Mouse (Mus musculus): ENCODE measurements around the gene Skint9. TPM values are rescaled to one million over a fixed set of nuclear protein-coding genes. Genes with fewer than 3 reads are reported as not detected.
"Not testable (repeated sequence)": the region's sequence is repeated elsewhere in the genome, so short reads cannot be mapped to it uniquely, and the experiment has no call there.

The Skint9 gene
- not detected for total RNA-seq (2022)

DNA sequence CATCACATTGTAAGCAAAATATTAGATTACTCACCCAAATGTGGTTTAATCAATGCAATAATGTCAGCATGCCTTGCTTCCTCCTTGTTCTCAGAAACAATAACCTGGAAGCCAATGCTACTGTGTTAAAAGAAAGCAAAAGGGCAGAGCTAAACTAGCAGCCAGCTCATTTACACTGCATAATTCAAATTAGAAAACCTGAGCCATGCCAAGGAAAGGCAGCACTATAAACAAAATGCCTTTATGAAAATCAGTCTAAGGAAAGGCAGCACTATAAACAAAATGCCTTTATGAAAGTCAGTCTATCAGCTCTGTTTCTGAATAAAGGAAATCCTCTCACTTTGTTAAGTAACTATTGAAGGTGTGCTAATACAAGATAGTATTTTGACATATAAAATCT is at the start of gene Skint9:
Skint9 (minus strand) TSS at position 101 of the 400 bp plus-strand sequence.
- DNase-seq (ENCODE audit: low spot score in 2 of 2): no peak

DNA sequence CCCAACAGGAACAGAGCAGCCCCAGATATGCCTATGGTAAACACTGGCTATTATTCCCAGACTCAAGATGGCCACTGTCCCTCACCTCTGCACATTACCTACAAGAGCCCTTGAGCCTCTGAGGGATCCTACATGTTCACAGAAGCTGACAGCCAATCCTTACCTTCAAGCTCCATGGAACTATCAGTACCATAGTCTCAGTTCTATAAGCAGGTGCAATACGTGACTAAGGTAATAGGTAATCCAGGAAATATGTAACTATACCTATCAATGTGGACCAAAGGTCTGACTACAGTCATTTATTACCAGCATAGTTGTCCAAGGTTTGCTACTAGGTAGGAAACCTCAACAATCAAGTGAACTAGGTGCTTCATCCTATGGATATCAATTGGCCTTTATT is 1.1 kb downstream of the Skint9 start:
- DNase-seq (ENCODE audit: low spot score in 2 of 2): no peak

DNA sequence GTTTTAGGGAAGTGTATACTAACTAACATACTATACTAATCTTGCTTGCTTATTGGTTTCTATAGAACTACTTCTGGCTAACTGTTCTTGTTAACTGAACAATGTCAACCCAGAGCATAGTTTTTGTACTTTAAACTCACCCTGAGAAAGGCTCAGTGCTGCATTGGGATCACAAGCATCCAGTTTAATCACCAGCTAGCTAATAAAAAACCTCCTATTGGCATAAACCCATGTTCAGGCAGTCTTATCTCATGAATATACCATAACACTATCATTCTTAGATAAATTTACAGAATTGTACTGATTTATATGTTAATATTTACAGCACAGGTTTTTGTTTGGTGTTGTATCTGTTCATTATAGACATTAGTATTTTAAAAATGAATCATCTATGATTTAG is 1.6 kb downstream of the Skint9 start:
- DNase-seq (ENCODE audit: low spot score in 2 of 2): no peak

DNA sequence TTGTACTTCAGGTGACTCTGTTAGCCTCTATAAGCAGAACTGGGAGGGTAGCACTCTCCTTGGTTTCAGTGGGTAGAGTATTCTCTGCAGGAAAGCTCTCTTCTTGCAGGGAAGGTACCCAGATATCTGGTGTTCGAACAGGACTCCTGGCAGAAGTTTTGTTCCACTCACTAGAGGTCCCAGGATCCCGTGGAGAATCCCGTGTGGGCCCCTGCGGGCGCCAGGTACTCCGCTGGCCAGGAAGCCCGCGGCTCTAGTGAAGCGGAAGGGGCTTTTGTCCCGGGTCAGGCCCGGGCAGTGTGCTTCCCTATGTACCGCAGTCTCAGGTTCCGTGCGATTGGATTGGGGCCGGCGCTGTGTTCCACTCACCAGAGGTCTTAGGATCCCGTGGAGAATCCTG is 84.7 kb downstream of the Skint9 start:
- DNase-seq (ENCODE audit: low spot score in 2 of 2): not testable (repeated sequence)

Other genes with a start within 250 kb of the Skint9 start
- not detected for gene Skint3, start 201.7 kb downstream of the Skint9 start, total RNA-seq (2022)
- not detected for gene Skint2, start 123.2 kb upstream of the Skint9 start, total RNA-seq (2022)

All from gastrocnemius, adult 8-10 months (tissue).